Mouse (Mus musculus) hindbrain, embryonic 15.5 days (tissue): ENCODE results near the gene Cept1. TPM values are rescaled to one million over a fixed set of nuclear protein-coding genes. Genes with fewer than 3 reads are reported as not detected.

ENCODE experiments used
- ATAC-seq: fragments of 200-750 bp; cut with Nextera tagmentation; 2 replicates; pipeline ENCODE4 v1.8.0; 2017; ENCODE audit warnings: low read depth, moderate number of reproducible peaks, moderate TSS enrichment; ENCODE audit not compliant: low FRiP score
- H3K27ac ChIP-seq: fragments of 300-500 bp; sonication (generic); replicated peaks from 2 replicates; pipeline ENCODE4 v1.5.1; 2015; ENCODE audit warnings: mild to moderate bottlenecking, inconsistent platforms
- H3K27me3 ChIP-seq: fragments of 300-500 bp; sonication (generic); 2 replicates; pipeline ENCODE4 v1.6.1; 2015; ENCODE audit warnings: control low read depth, inconsistent platforms
- H3K36me3 ChIP-seq: fragments of 300-500 bp; sonication (generic); 2 replicates; pipeline ENCODE4 v1.6.1; 2015; ENCODE audit warnings: control low read depth, inconsistent platforms
- H3K4me1 ChIP-seq: fragments of 300-500 bp; sonication (generic); replicated peaks from 2 replicates; pipeline ENCODE4 v1.6.1; 2015; ENCODE audit warnings: control low read depth, inconsistent platforms
- H3K4me2 ChIP-seq: fragments of 300-500 bp; sonication (generic); 2 replicates; pipeline ENCODE4 v1.6.1; 2015; ENCODE audit warnings: moderate library complexity, mild to moderate bottlenecking, inconsistent platforms
- H3K4me3 ChIP-seq: fragments of 300-500 bp; sonication (generic); 2 replicates; pipeline ENCODE4 v1.5.1; 2015; ENCODE audit warnings: mild to moderate bottlenecking, inconsistent platforms
- H3K9ac ChIP-seq: fragments of 300-500 bp; sonication (generic); 2 replicates; pipeline ENCODE4 v1.6.1; 2015; ENCODE audit warnings: inconsistent platforms
- H3K9me3 ChIP-seq: fragments of 300-500 bp; sonication (generic); 2 replicates; pipeline ENCODE4 v1.6.1; 2016; ENCODE audit warnings: control low read depth, inconsistent platforms
- WGBS: fragments of 180-500 bp; shearing (Covaris S2); methylation state at CpG from one replicate; pipeline ENCODE4 v1.1.7; 2015; 5-methylcytosine and 5-hydroxymethylcytosine counted together
- polyA plus RNA-seq: library from polyadenylated mRNA; unstranded; fragments of >200 nt; fragmentation: Nextera tagmentation; extraction: Ambion mirVana; gene quantifications from 2 replicates; pipeline ENCODE4 v1.2.1, GENCODE M21; 2015

The Cept1 gene
- polyA plus RNA-seq, 1 experiment from 2014 or later = 46.2 TPM

- Histone ChIP-seq H3K4me1 (no peaks in the 10 kb centered on the region), H3K27me3 (no peaks in the 10 kb centered on the region), H3K27ac (no peak overlapping the region), H3K4me2 (no peak overlapping the region), H3K36me3 (no peaks in the 10 kb centered on the region), H3K9me3 (no peaks in the 10 kb centered on the region), H3K9ac (no peak overlapping the region), H3K4me3 (no peak overlapping the region)
- 69% methylated on average over 3 of the region's 3 CpGs for WGBS
- ATAC-seq = no peak
These were observed 85.1 kb downstream of the Cept1 start for GRCm38 (mm10) chr3:106462493-106462892.

GRCm38 (mm10) chr3:106462059-106462470 lies 85.5 kb downstream of the Cept1 start:
- Histone ChIP-seq H3K4me3 (no peak overlapping the region), H3K27me3 (no peaks in the 10 kb centered on the region), H3K9ac (no peak overlapping the region), H3K4me2 (no peak overlapping the region), H3K27ac (no peak overlapping the region), H3K36me3 (no peaks in the 10 kb centered on the region), H3K4me1 (no peaks in the 10 kb centered on the region), H3K9me3 (no peaks in the 10 kb centered on the region)
- WGBS = 97% methylated on average over 2 of the region's 2 CpGs
- no peak for ATAC-seq

- Histone ChIP-seq H3K4me1 (no peaks in the 10 kb centered on the region), H3K9ac (no peak overlapping the region), H3K27me3 (no peaks in the 10 kb centered on the region), H3K27ac (no peak overlapping the region), H3K9me3 (no peaks in the 10 kb centered on the region), H3K36me3 (no peaks in the 10 kb centered on the region), H3K4me3 (no peak overlapping the region), H3K4me2 (no peak overlapping the region)
- no peak for ATAC-seq
- WGBS = 81% methylated on average over 2 of the region's 2 CpGs
These were observed 90.2 kb downstream of the Cept1 start for GRCm38 (mm10) chr3:106457298-106457869.

- Histone ChIP-seq H3K36me3 (no peaks in the 10 kb centered on the region), H3K4me1 (no peaks in the 10 kb centered on the region), H3K4me3 (no peak overlapping the region), H3K27me3 (no peaks in the 10 kb centered on the region), H3K9ac (no peak overlapping the region), H3K9me3 (no peaks in the 10 kb centered on the region), H3K4me2 (no peak overlapping the region), H3K27ac (no peak overlapping the region)
- no peak for ATAC-seq
- 80% methylated on average over 4 of the region's 4 CpGs for WGBS
These were observed 95.0 kb downstream of the Cept1 start for GRCm38 (mm10) chr3:106452616-106453015.

Other genes with a start within 250 kb of the Cept1 start
- gene Chil6, start 141.6 kb downstream of the Cept1 start, polyA plus RNA-seq = not detected in 2 replicates
- 0.57 and 0.87 TPM in 2 replicates for gene Dennd2d, start 65.4 kb downstream of the Cept1 start, polyA plus RNA-seq
- gene Dram2, start within 50 bp of the Cept1 start, polyA plus RNA-seq = 63.6 and 71.4 TPM in 2 replicates
- 16.9 and 17.5 TPM in 2 replicates for gene Lrif1, start 137.2 kb upstream of the Cept1 start, polyA plus RNA-seq
- 3.4 and 6.4 TPM in 2 replicates for gene Cd53, start 242.3 kb upstream of the Cept1 start, polyA plus RNA-seq